Mouse (Mus musculus): ENCODE measurements around the gene Nhsl1. TPM values are rescaled to one million over a fixed set of nuclear protein-coding genes. Genes with fewer than 3 reads are reported as not detected.

Gene Nhsl1
- total and polyA plus RNA-seq, 3 experiments = not detected

GRCm38 (mm10) chr10:18341444-18342196 lies 22.8 kb downstream of the Nhsl1 start:
- TF ChIP-seq CHD1 (IDR thresholded peaks at IDR 0.05; ENCODE audit: low read depth, low read length) (no peak), USF1 (IDR thresholded peaks at IDR 0.05; ENCODE audit: low read depth, low read length) (no peak), POLR2AphosphoS5 (IDR thresholded peaks at IDR 0.05; ENCODE audit: borderline replicate concordance, low read depth, low read length) (no peak), HCFC1 (IDR thresholded peaks at IDR 0.05; ENCODE audit: low read depth, low read length) (no peak), GABPA (IDR thresholded peaks at IDR 0.05; ENCODE audit: low read depth, low read length) (no peak), TBP (IDR thresholded peaks at IDR 0.05; ENCODE audit: low read depth, low read length) (no peak), ZNF384 (IDR thresholded peaks at IDR 0.05; ENCODE audit: low read depth, low read length) (no peak), NELFE (IDR thresholded peaks at IDR 0.05; ENCODE audit: low read depth, low read length) (no peak), POLR2AphosphoS2 (IDR thresholded peaks at IDR 0.05; ENCODE audit: low read length) (no peak), ELF1 (IDR thresholded peaks at IDR 0.05; ENCODE audit: low read depth, low read length) (no peak), RAD21 (IDR thresholded peaks at IDR 0.05; ENCODE audit: low read depth, low read length) (no peak), USF2 (IDR thresholded peaks at IDR 0.05; ENCODE audit: borderline replicate concordance in 1 of 2, insufficient read depth in 1 of 2, low read depth in 1 of 2, low read length in 2 of 2) (no peak), KAT2A (conservative IDR thresholded peaks at IDR 0.05; ENCODE audit: low read depth, low read length) (no peak), BHLHE40 (IDR thresholded peaks at IDR 0.05; ENCODE audit: borderline replicate concordance, low read depth, low read length) (no peak)
- DNase-seq (ENCODE audit: low read depth, low spot score) = no peak

GRCm38 (mm10) chr10:18347231-18347630 lies 28.4 kb downstream of the Nhsl1 start:
- H3K27ac ChIP-seq (ENCODE audit: control insufficient read depth, low read depth, low read length) = no peak overlapping the region
- H3K79me2 ChIP-seq (ENCODE audit: control insufficient read depth, insufficient read depth, low read length, poor library complexity) = no peaks in the 10 kb centered on the region
- no peaks in the 10 kb centered on the region for H3K9me3 ChIP-seq (replicated peaks; ENCODE audit: insufficient read depth, low read length)
- H3K27me3 ChIP-seq (ENCODE audit: control insufficient read depth in 1 of 2, insufficient read depth in 2 of 2, low read length in 2 of 2) = peaks cover 0 to 4% of the 10 kb centered on the region in 2 experiments; a peak in 2 of 4 replicates
- H3K4me3 ChIP-seq (ENCODE audit: control insufficient read depth in 1 of 2, insufficient read depth in 1 of 2, low read depth in 2 of 2, low read length in 2 of 2) = no peak overlapping the region
- H3K4me1 ChIP-seq (ENCODE audit: control insufficient read depth in 1 of 2, insufficient read depth in 2 of 2, low read length in 2 of 2) = no peaks in the 10 kb centered on the region
- no peak for DNase-seq (ENCODE audit: low read depth, low spot score)
- no peak overlapping the region for H3K9ac ChIP-seq (ENCODE audit: control insufficient read depth, low read depth, low read length, poor library complexity, severe bottlenecking)
- no peaks in the 10 kb centered on the region for H3K36me3 ChIP-seq (ENCODE audit: control insufficient read depth in 1 of 2, insufficient read depth in 2 of 2, low read length in 2 of 2)
- TF ChIP-seq UBTF (IDR thresholded peaks at IDR 0.05; ENCODE audit: borderline replicate concordance, insufficient read depth, low read depth, low read length) (no peak), KAT2A (conservative IDR thresholded peaks at IDR 0.05; ENCODE audit: low read depth, low read length) (no peak), NELFE (IDR thresholded peaks at IDR 0.05; ENCODE audit: low read depth, low read length) (no peak), SIN3A (IDR thresholded peaks at IDR 0.05; ENCODE audit: low read length) (no peak), POLR2AphosphoS2 (IDR thresholded peaks at IDR 0.05; ENCODE audit: low read length) (no peak), MXI1 (IDR thresholded peaks at IDR 0.05; ENCODE audit: low read depth, low read length) (no peak)

More at GRCm38 (mm10) chr10:18341444-18342196, 22.8 kb downstream of the Nhsl1 start:
- Histone ChIP-seq H3K27me3 (ENCODE audit: control insufficient read depth in 1 of 2, insufficient read depth in 2 of 2, low read length in 2 of 2) (peaks cover 0 to 4% of the 10 kb centered on the region in 2 experiments; a peak in 1 of 4 replicates), H3K9me3 (replicated peaks; ENCODE audit: insufficient read depth, low read length) (no peaks in the 10 kb centered on the region), H3K79me2 (ENCODE audit: control insufficient read depth, insufficient read depth, low read length, poor library complexity) (no peaks in the 10 kb centered on the region), H3K9ac (ENCODE audit: control insufficient read depth, low read depth, low read length, poor library complexity, severe bottlenecking) (no peak overlapping the region), H3K4me1 (ENCODE audit: control insufficient read depth in 1 of 2, insufficient read depth in 2 of 2, low read length in 2 of 2) (no peaks in the 10 kb centered on the region), H3K27ac (ENCODE audit: control insufficient read depth, low read depth, low read length) (no peak overlapping the region), H3K36me3 (ENCODE audit: control insufficient read depth in 1 of 2, insufficient read depth in 2 of 2, low read length in 2 of 2) (no peaks in the 10 kb centered on the region), H3K4me3 (ENCODE audit: control insufficient read depth in 1 of 2, insufficient read depth in 1 of 2, low read depth in 2 of 2, low read length in 2 of 2) (no peak overlapping the region)

All from MEL (cell line).